Mouse (Mus musculus) layer of hippocampus, postnatal 25 days (tissue): ENCODE results near the gene Vmn1r24. TPM values are rescaled to one million over a fixed set of nuclear protein-coding genes. Genes with fewer than 3 reads are reported as not detected.
"Not testable (repeated sequence)": the region's sequence is repeated elsewhere in the genome, so short reads cannot be mapped to it uniquely, and the experiment has no call there.

Experiments
- DNase-seq, 2 experiments: peaks; one replicate each; pipeline ENCODE4 v3.0.0; 2022; ENCODE audit warnings: mixed read lengths in 2 of 2, low spot score in 1 of 2; ENCODE audit errors: extremely low spot score in 1 of 2
- total RNA-seq, 2 experiments: library from RNA; stranded (reverse); gene quantifications; 2 replicates each; pipeline ENCODE4 v1.2.3; 2021

Gene Vmn1r24
- total RNA-seq, result not detected

DNA sequence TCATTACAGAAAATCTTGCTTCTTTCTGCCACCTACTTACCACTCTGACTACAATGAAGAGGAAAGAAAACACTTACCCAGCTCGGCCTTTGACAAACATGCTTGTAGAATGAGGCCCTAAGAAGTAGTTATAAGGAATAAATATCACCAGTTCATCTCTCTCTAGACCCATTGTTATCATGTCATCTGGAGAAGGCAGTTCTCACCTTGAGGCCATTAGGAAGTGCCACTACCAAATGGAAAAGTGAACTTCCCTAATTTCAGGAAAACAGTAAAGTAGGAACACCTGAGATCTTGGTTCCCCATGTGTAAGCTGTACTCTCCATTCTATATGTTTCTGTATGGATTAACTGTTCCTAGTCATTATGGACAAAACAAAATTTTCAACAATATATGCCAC, at the start of gene Vmn1r24:
Vmn1r24 (minus strand) TSS at position 101 of the 400 bp plus-strand sequence.
- not testable (repeated sequence) for DNase-seq

- no peak for DNase-seq
Measured at GRCm38 (mm10) chr6:57980710-57981109, 19.4 kb upstream of the Vmn1r24 start, which contains the start of gene Vmn1r25. TSS of gene Vmn1r25 (minus strand) at chr6:57980810.

GRCm38 (mm10) chr6:57926738-57927137, 34.6 kb downstream of the Vmn1r24 start, which contains the start of gene Vmn1r23:
TSS of gene Vmn1r23 (minus strand) at chr6:57926838.
- DNase-seq, result no peak

DNA sequence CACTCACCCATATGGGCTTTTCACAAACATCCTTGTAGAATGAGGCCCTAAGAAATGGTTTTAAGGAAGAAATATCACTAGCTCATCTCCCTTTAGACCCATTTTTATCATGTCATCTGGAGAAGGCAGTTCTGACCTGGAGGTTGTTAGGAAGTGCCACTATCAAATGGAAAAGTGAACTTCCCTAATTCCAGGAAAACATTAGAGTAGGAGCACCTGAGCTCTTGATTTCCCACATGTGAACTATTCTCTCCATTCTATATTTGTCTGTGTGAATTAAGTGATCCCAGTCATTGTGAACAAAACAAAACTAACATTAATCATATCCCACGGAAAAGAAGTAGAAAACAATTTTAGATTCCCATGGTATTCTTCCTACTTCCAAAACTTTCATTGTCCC, 53.4 kb downstream of the Vmn1r24 start, which contains the start of gene Vmn1r22:
Vmn1r22 (minus strand) TSS at position 101 of the 400 bp plus-strand sequence.
- no peak for DNase-seq

Other genes with a start within 250 kb of the Vmn1r24 start
- gene Vopp1, start 136.3 kb downstream of the Vmn1r24 start, total RNA-seq, result 10 to 100 TPM; 68.7 to 70.4 TPM
- not detected for gene Vmn1r21, start 111.2 kb downstream of the Vmn1r24 start, total RNA-seq
- not detected for gene Vmn1r22, start 53.5 kb downstream of the Vmn1r24 start, total RNA-seq
- not detected for gene Vmn1r23, start 34.7 kb downstream of the Vmn1r24 start, total RNA-seq
- gene Vmn1r25, start 19.3 kb upstream of the Vmn1r24 start, total RNA-seq, result not detected
- not detected for gene Vmn1r26, start 53.7 kb upstream of the Vmn1r24 start, total RNA-seq